Mouse (Mus musculus): ENCODE measurements at regions not wholly inside any gene's neighbourhood (a gene's known extent, or its start where the extent isn't known, plus 50 kb on each side); places are given as distances from the start of the nearest gene placed in this dataset.

GRCm38 (mm10) chr3:117498138-117498897 lies 76.3 kb upstream of the Plppr5 start:
- TF ChIP-seq CTCF (conservative IDR thresholded peaks at IDR 0.05 in 1 of 2, IDR thresholded peaks at IDR 0.05 in 1 of 2; ENCODE audit: low read depth in 2 of 2, low read length in 2 of 2) (peak in 1 of 2 experiments; percentile 44; a peak in 2 of 4 replicates), POLR2A (IDR thresholded peaks at IDR 0.05; ENCODE audit: low read depth, low read length) (no peak)

Measured in CH12.LX (cell line).